ENCODE assay signal across 9 mouse cellular contexts in the genomic region with DNA sequence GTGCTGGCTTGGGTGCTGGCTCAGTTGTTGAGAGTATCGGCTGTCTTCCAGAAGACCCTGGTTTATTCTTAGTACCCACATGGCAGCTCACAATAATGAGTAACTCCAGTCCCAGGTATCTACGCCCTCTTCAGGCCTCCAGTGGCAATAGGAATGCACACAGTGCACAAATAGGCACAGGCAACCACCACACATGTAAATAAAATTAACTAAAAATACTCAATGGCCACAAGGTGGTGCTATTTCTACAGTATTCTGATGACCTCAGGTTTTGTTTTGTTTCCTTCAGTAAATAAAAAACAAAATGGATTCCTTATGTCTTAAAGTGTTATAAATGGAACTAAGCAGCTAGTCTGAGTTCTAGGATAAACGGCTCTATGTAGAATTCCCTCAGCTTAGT. TPM values are rescaled to one million over a fixed set of nuclear protein-coding genes. Genes with fewer than 3 reads are reported as not detected.
A peak's percentile ranks its signal among the peaks of the same experiment; 100 is the strongest.
DNase-seq lines count a peak whose midpoint lies in the region.
"Had no signal": no experiment of that assay in that cellular context is flagged by ENCODE, and none has a peak within 500 bp of the region (broad histone marks: within the 10 kb centered on the region; RNA-seq: fewer than 3 reads in every experiment).

No protein-coding gene starts in this region.

- DNase-seq in heart, adult 11 months, result peak; percentile 81
- no peak for DNase-seq in heart, postnatal 36 days
- peak; percentile 17 for DNase-seq in thymus, postnatal 14 days
- DNase-seq in thymus, adult 18-20 months, result no peak
- DNase-seq in embryo, embryonic 11 days, result peak; percentile 80
- peak; percentile 65 for DNase-seq in mesoderm, embryonic 11.5 days (ENCODE audit: low read depth, low spot score)
- DNase-seq in adrenal gland, adult 18-20 months (ENCODE audit: low spot score in 2 of 2), result no peak
- no peak for DNase-seq in layer of hippocampus, postnatal 25 days (ENCODE audit: extremely low spot score in 1 of 2, low spot score in 1 of 2)
- DNase-seq: liver, embryonic 13.5 days had no signal

- intact Hi-C loops in heart, postnatal 36 days (cut with DNase I), result loop anchor here (2.0 to 10.0 kb wide), 3 partner anchors 53 to 225 kb away; a partner anchor contains a TSS

RNA-seq across cellular contexts. Expression of a gene that starts 10.7 kb away (rescaled TPM):
- 10 to 100 TPM; 37.7 to 39.9 TPM for total RNA-seq in heart, postnatal 36 days (2021)
- total RNA-seq in adrenal gland, adult 18-20 months (2021), result 10 to 100 TPM; 43.5 to 47.0 TPM
- 10 to 100 TPM; 70.5 to 82.0 TPM for total RNA-seq in layer of hippocampus, postnatal 25 days (2021)

RNA-seq across cellular contexts. Expression of a gene that starts 11.2 kb away (rescaled TPM):
- total RNA-seq in heart, postnatal 36 days (2021), result 100 to 1,000 TPM; 128 to 152 TPM
- total RNA-seq in adrenal gland, adult 18-20 months (2021), result 100 to 1,000 TPM; 128 to 140 TPM
- 100 to 1,000 TPM; 102 to 116 TPM for total RNA-seq in layer of hippocampus, postnatal 25 days (2021)

RNA-seq across cellular contexts. Expression of a gene that starts 25.9 kb away (rescaled TPM):
- total RNA-seq in heart, postnatal 36 days (2021), result 10 to 100 TPM; 14.1 to 15.7 TPM
- 10 to 100 TPM; 16.0 to 16.5 TPM for total RNA-seq in adrenal gland, adult 18-20 months (2021)
- 10 to 100 TPM; 24.6 to 27.1 TPM for total RNA-seq in layer of hippocampus, postnatal 25 days (2021)

Comparison
In these comparisons a context has a peak if more than half of its experiments do, and no peak if none do; other contexts are left out.
1. DNase-seq: peak in heart, adult 11 months (single experiment), thymus, postnatal 14 days (single experiment), embryo, embryonic 11 days (single experiment) and mesoderm, embryonic 11.5 days (single experiment); none in heart, postnatal 36 days (0 of 2), thymus, adult 18-20 months (0 of 2), adrenal gland, adult 18-20 months (0 of 2) and layer of hippocampus, postnatal 25 days (0 of 2).